20 mouse cellular contexts compared by ENCODE assay signal in genomic region chr3:60218938-60219337, GRCm38 (mm10).
"Had no signal": no experiment of that assay in that cellular context is flagged by ENCODE, and none has a peak within 500 bp of the region (broad histone marks: within the 10 kb centered on the region; RNA-seq: fewer than 3 reads in every experiment).

No protein-coding gene starts in this region.

- ATAC-seq: midbrain, embryonic 13.5 days; midbrain, embryonic 16.5 days had no signal

- H3K4me3 ChIP-seq: layer of hippocampus, adult 2 months; limb, embryonic 10.5 days; limb, embryonic 13.5 days; liver, embryonic 13.5 days; megakaryocyte, embryonic 14.5 days; midbrain, embryonic 10.5 days; midbrain, embryonic 13.5 days; myocyte had no signal

- H3K27ac ChIP-seq: kidney, postnatal 0 days; layer of hippocampus, adult 2 months; limb, embryonic 10.5 days; limb, embryonic 13.5 days; liver, embryonic 13.5 days; midbrain, embryonic 10.5 days; midbrain, embryonic 13.5 days had no signal

- H3K4me1 ChIP-seq: limb, embryonic 10.5 days; limb, embryonic 13.5 days; liver, embryonic 13.5 days; midbrain, embryonic 10.5 days; midbrain, embryonic 13.5 days had no signal

- DNase-seq: kidney, adult 2 months; kidney, postnatal 25 days; layer of hippocampus, adult 9-11 months; liver, embryonic 13.5 days; lung, adult 2 months; lung, postnatal 14 days; lung, postnatal 4 days; right cerebral cortex, postnatal 14 days; spleen, adult 18-20 months; thymus, adult 18-20 months; thymus, postnatal 36 days had no signal
